Mouse (Mus musculus) adrenal gland, postnatal 14 days (tissue): Measurements from ENCODE around the gene Mymk. TPM values are rescaled to one million over a fixed set of nuclear protein-coding genes. Genes with fewer than 3 reads are reported as not detected.

Source experiments
- DNase-seq: peaks from one replicate; pipeline ENCODE4 v3.0.0; 2021; ENCODE audit warnings: mixed read lengths
- long read RNA-seq, 2 experiments: library from polyadenylated mRNA; stranded (forward); transcript quantifications; one replicate each; pipeline ENCODE4 v2.0.0; 2021
- total RNA-seq: library from RNA; stranded (reverse); gene quantifications from 2 replicates; pipeline ENCODE4 v1.2.3, GENCODE M21; 2021

The Mymk gene
- total RNA-seq = not detected in 2 replicates
- long read RNA-seq, experiment 1 = 0 reads
- long read RNA-seq, experiment 2 = 0 reads

DNA sequence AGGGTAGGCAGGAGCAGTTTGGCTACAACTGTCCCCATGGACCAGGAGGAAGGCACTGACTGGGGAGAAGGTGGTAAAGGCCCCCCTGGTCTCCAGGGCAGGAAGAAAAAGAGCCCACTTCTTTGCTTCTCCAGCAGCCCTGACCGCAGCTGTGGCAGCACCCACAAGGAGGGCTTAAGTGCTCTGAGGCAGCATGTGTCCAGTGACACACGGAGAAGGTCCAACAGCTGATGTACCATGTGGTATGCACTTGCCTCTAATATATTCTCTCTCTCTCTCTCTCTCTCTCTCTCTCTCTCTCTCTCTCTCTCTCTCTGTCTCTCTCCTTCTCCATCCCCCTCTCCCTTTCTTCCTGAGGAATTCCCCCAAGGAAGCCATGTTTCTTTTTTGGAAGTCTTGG lies at the start of gene Mymk:
Mymk (minus strand) TSS at position 202 of the 400 bp plus-strand sequence.
- no peak for DNase-seq

DNA sequence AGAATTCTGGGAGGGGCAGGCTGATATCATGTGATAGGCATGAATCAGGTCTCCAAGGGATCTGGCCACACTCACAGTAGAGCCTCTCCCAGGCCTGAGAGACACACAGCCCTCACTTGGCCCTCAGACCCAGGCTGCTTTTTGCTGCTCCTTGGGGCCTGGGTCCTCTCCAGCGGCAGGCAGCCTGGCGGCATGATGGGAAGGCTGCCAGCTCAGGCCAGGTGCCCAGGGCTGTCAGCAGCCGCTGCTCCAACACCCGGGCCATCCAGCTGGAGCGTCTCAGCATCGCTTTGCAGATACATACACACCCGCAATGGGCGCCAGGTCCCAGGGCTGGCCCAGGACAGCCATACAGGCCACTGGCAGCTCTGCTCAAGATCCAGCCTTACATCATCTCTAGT lies 48.3 kb upstream of the Mymk start:
- DNase-seq = peak; percentile 47

DNA sequence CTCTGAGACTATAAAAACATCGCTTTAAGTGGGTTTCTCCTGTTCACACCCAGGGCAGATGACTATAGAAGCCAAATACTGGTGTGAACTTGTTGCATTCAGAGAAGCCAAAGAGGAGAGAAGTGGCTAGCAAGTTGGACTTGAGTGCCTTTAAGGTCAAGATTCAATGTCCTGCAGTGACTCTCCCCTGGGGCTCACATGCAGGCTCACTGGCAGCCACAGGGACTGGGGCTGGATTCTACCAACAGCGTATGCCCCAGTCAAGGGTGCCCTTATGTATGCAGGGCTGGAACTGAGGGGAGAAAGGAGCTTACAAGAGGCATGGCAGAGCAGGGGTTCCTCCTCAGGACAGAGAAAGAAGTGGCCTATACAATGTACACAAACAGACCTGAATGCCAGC lies 47.8 kb upstream of the Mymk start:
- peak; percentile 42 for DNase-seq

DNA sequence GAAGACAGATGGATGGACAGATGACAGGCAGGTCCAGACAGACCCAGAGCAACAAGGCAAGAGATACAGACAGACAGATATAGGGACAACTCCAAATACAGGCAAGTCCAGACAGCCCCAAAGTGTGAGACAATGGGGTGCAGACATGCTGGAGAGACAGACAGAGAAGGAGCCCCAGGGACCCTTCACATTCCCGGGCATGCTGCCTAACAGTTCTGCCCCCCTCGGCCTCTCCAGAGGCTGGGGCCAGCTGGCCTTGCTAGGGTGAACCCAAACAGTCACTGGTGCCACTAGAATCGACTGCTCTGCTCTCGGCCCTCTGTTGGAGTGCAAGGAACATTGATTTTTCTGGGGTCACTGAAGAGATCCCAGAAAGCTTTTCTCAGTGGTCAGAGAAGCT lies 46.5 kb upstream of the Mymk start:
- no peak for DNase-seq

DNA sequence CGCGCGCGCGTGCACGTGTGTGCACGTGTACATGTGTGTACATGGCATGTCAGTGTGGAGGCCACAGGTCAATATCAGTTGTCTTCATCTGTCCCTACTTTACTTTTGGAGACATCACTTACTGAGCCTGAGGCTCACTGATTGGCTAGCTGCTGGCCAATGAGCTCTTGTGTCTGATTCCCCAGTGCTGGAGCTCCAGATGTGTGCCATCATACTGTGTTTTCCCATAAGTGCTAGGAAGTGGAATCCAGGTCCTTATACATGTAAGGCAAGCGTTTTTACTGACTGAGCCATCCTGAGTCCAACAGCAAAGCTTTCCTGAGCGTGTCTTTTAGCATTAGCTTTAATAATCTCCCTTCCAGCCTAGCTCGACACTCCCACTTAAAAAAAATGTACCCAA lies 42.2 kb upstream of the Mymk start:
- DNase-seq = no peak

DNA sequence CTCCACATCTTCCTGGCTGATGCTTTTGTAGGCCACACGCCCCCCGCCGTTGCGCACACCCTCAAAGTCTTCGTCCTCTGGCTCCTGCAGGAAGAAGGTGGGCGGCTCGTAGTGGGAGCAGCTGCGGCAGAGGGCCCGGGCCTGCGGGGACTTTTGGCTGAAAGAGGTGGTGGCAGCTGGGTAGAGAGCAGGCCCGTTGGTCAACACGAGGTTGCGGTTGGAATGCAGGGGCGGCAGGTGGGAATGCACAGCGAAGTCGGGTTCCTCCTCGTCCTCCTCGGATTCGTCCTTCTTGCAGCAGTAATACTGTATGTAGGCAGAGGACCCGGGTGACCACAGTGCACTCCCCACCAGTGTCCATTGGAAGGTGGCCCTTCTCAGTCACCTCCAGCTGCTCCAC lies 40.6 kb upstream of the Mymk start:
- no peak for DNase-seq

DNA sequence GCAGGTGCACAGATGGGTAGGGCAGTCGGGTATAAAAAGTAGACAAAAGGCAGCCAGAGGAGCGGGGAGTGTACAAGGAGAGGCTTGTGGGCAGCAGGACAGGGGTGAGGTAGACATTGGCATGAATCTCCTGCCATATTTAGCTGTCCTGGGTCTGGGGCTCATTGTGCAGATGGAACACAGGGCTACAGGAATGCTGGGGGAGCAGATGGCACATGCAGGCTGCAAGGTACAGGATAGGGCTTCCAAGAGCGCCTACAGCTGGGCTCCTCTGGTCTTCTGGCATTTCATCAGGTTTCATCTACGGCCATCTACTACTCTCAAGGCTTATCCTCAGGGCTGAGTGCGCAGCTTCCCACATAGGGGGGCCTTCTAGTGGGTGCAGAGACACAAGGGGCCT lies 37.1 kb upstream of the Mymk start:
- no peak for DNase-seq

DNA sequence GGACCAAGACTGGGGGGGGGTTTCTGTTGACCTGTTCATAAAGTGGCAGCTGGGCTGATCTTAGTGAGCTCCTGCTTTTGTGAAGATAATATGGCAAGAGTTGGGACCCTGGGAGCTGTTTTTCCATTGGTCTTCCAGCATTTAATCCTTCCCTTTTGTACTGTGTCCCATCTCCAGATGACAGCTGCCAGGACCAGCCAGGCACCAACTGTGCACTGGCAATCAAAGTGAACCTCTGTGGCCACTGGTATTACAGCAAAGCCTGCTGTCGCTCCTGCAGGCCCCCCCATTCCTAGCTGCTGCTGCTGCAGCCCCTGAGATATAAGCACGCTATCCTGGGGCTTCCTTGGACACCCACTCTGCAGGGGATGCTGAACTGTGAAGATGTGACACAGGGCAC lies 36.2 kb upstream of the Mymk start:
- DNase-seq = no peak

DNA sequence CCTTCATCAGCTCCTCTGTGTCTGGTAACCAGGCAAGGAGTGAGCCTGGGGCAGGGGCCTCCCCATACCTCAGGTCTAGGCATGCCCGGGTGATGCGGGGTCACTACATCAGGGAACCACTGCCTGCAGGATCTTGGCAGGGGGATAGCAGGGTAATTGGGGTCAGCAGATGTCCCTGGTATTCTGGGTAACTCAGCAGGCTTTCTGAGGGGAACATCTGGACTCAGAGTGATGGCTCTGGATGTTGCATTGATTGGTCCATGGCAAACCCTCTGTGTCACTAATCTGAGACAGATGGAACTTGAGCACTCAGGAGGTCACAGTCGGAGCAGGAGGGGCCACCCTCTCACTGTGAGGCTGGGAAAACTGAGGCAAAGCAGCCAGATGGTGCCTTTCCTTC lies 34.8 kb upstream of the Mymk start:
- no peak for DNase-seq

DNA sequence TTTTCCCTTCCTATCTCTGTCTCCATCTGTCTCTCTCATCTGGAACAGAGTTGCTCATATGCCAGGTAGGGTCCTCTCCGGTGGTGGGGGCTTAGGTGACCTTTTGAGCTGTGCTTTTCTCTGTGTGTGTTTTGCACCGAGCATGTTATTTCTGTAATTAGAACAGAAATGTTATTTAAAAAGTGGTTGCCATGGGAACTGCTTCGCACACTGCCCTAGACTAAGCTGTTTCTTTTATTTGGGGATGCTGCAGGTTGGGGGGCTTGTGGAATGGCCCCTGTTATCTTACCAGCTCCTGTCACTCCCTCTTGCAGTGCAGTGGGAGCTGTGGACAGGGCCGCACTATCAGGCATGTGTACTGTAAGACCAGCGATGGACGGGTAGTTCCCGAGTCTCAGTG lies 31.6 kb upstream of the Mymk start:
- DNase-seq = no peak

DNA sequence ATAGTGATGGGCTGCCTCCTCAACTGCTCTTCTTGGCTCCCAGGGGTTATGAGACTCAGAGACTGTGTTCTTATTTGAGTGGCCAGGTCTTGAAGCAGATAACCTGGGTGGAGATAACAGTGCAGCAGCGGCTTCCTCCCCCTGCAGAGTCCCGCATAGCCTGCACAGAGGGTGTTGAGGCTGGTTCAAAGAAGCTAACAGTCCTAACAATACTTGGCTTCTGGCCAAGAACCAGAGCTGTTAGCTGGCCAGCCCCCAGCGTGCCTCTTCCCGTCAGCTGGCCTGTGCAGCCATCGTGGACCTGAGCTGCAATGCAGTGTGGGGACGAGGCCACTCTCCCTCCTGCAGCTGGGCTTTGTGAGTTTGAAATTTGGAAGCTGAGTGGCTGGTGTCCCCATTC lies 25.8 kb upstream of the Mymk start:
- DNase-seq = peak; percentile 61

DNA sequence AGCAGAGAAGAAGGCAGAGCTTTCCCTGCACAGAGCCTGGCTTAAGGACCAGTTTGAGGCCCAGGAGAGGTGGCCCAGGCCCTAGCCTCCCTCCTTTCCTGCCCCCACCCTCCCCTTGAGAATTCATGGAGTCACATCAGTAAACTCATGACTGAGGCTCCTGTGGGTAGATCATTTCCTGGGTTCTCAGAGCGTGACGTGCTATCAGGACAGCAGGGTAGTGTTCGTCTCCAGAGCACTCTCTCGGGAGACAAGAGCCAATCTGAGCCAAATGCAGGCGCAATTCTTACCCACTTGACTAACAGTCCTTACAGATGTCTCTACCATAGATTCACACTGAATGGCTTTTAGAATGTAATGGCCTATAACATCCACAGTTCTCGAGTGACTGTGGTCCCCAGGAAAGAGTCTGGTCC lies 25.3 kb upstream of the Mymk start:
- DNase-seq = no peak

DNA sequence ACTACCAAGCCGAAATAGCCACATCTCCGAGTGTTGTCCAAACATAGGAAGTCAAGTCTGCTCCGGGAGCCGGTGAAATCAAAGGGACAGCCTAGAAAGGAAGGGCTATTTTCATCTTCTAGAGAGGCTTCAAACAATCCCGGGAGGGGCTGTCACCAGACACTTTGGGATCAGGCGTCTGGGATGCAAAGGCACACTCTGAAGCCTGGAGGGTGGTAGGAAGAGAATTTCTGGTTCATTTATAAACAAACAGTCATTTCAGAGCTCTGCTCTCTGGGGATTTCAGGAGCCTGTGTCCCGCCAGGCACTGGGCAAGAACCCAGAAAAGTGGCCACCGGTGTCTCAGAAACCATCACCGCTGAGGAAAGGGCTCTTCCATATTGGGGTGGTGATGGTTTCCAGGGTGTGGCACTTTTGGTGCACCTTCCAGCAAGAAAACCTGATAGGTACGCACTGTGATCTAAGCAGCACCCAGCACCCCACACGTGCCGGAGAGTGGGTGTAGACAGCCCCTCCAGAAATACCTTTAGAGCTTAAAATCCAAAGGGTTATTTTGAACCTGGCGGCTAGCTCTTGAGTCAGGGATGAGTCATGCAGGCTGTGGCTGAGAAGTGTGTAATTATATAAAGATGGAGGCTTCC lies 24.5 kb upstream of the Mymk start:
- peak; percentile 35 for DNase-seq

DNA sequence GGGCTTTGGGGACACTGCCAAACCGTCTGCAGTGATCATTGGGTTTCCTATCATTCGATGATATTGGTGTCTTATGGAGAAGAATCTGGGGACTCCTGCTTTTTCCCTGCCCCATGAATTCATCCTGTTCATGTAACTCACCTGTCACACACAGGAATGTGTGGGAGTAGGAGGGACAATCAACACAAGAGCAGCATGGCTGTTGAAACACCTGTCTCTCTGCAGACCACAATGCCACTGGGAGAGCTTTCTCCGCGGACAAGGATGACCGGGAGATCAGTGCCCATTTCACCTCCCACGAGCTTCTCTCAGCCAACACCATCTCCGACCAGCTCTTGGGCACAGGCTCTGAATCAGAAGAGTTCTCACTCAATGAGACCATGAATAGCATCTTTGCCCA lies 23.2 kb upstream of the Mymk start:
- DNase-seq = no peak

DNA sequence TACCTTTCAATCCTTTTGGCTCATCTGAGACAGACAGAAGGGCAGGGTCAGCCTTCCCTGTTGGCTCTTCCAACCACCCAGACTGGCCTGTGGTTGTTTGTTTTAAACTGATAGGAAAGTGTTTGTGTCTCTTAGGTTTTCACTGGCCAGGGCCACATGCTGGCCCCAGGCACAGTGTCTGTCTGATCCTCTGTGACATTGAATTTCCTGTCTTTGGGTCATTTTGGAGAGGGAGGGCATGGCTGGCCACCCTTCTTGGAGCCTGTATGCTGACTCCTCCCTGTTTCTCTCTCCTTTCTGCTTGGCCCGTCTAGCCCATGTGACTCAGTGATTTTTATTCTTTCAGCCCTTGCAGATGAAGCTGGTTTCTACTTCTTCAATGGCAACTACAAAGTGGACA lies 17.3 kb upstream of the Mymk start:
- DNase-seq = no peak

DNA sequence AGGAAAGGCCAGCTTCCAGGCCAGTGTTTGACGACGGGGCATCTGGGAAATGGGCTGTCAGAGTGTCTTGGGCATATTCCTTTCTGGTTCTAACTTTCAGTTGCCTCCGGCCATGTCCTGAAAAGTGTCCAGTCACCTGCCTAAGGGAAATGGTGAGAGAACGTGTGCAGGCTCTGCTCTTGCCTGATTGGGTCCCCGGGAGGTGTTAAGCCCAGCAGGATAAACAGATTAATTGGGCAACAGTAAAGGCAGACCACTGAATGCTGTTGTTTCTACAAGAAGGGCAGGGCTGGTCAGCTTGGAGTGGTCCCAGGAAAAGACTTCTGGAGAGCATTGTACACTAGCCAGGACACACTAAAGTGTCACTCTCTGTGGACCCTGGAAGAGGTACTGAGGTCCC lies 16.7 kb upstream of the Mymk start:
- no peak for DNase-seq

DNA sequence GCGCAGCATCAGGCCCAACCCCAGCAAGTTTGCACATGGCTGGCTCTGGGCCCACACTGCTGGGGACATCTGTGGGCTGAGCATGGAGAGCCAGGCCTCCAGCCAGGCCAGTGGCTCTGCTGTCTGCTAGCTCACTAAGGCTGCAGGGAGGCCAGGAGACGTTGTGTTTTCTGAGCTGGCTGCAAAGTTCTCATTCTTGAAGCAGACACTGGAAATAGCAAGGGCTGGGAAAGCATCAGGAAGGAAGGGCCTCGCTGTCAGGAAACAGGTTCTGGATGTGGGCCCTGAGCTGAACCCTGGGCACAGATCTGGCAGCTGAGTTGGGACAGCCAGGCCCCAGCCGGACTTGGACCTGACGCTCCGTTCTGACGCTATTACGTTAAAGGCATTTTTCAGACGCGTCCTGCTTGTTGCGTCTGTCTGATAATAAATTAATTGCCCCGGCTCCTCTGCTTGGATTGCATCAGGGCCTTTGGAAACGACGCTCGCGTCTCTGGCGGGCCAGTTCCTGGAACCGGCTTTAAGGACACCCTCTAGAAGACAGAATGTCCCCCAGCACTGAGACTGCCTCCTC lies 16.2 kb upstream of the Mymk start:
- peak; percentile 83 for DNase-seq

DNA sequence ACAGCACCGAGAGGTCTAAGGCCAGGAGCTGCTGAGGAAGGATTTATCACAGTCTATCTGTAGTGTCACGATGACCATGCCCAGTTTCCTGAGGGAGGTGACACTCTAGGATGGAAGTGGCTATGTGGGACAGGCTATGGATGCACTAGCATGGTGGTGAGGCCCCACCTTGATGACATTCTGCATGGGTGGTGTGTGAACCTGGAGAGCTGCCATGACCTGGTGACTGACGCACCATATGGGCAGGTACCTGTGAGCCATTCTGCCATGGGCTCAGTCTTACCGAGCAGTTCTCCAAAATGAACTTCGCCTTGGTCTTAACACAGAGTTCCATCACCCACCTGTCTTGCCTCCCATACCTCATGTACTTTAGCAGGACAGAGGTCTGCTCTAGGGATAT lies 15.6 kb upstream of the Mymk start:
- DNase-seq = no peak

DNA sequence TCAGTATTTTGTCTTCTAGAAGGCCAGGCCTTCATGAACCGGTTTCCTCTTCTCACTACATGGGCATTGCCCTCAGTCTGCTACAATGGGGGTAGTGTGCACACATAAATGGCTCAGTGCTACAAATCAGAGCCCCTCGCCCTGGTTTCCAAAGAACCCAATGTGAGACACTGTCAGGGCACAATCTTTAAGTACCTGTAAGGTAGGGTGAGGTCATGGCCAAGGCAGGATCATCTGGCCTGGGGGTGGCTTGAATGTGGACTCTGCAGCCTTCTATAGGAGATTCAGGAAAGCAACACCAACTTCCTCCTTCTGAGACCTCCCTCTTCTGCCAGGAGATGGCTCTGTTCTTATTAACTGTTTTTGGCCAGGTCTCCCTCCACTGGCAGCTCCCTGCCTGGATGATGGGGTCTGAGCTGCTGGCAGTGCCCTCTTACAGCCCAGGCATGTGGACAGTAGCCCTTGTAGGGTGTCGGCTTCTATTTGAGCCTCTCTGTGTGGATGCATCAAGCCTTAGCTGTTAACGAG lies 14.6 kb upstream of the Mymk start:
- DNase-seq = no peak

DNA sequence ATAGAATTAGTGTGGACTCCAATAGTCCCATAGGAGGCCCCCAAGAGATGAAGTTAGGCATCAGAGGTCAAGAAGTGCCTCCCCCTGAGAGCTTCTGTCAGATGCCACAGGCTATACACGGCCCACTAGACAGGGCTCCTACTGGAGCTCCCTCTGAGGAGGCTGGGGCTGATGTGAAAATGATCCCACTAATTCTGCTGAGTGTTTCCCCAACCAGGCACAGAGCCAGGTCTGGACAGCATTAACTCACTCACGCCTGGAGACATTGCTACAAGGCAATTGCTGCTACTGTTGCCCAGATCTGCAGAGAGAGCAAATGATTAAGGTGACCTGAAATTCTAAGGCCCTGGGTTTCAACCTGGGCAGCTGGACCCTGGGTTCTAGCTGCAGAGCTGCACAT lies 13.8 kb upstream of the Mymk start:
- peak; percentile 33 for DNase-seq

DNA sequence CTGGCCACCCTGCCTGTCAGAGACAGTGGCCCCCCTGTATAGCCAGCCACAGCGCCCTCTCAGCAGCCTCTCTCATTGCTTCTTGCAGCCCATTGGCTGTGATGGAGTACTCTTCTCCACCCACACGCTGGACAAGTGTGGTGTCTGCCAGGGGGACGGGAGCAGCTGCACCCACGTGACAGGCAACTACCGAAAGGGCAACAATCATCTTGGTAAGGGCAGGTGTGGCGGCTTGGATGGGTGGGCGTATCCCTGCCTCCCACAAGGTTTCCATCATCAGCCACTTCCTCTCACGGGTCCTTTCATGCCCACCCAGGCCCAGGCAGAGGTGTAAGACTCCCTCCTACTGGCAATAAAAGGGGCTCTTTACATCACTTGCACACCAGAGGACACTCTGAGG lies 13.0 kb upstream of the Mymk start:
- no peak for DNase-seq

DNA sequence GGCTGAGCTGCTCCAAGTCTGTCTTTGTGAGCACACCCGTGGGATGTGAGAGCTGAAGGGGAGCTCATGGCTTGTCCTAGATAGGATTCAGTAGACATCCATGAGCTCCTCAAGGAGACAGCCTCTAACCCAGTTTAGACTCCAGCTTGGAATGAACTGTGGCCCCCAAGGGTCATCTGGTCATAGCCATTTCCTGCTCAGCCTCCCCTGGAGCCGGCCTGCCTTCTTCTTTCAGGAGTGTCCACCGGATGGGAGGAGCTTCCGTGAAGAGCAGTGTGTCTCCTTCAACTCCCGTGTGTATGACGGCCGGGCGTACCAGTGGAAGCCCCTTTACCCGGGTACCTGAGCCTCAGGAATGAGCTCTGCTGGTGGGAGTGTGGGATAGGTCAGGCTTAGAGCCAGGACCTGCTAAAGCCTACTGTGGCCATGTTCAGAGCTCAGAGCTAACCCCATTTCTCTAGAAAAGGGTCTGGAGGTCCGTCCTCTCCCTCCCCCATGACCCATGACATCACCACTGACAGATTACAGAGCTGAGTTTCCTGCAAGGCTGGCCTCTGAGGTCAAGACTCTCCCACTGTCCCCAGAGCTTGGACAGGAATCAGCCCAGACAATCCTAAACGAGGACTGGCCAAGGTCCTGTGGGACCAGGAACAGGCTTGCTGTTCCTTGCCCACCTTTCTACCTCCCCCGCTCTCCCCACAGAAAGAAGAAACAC lies 11.9 kb upstream of the Mymk start:
- DNase-seq = peak; percentile 57

DNA sequence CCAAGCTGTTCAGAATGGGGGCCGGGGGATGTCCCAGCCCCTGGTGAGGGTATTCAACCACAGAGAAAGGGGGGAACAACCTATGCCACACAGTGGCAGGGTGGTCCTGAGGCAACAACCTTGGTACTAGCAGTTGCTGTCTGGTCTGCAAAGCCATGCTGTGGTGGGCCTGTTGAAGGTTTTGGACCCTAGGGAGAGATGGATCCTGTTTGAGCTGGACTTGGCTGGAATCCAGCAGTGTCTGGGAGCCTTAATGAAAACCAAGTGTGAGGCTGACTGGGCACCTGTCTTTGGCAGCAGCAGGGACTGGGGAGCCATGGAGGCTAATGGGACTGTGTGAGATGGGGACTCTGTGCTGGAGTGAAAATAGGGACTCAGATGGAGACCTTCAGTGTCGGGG lies 7.7 kb upstream of the Mymk start:
- DNase-seq = peak; percentile 41

DNA sequence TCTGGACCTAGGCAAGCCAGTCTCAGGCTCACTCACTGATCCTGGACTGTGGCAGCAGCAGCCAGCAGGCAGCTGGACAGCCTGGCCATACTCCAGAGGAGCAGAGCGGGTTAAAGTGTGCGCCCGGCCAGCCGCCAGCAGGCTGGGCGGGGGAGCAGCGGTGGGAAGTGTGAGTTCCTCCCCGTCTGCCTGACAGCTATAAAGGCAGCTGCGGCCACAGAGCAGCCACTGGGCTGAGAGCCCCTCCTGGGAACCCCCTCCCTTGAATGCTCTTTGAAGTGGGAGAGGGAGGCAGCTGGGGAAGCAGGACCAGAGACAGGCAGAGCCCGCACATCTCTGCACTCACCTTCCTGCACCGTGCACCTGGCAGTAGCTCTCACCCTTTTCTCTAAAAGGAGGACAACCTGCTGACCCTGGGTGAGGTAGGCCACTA lies 7.2 kb upstream of the Mymk start, which contains the start of gene Adamtsl2:
Adamtsl2 (plus strand) TSS at position 228 of the 433 bp plus-strand sequence.
- peak; percentile 87 for DNase-seq
